In genomic region chr17:33953961-33954565, GRCm38 (mm10) we compare ENCODE assay signal across 9 mouse cellular contexts. TPM values are rescaled to one million over a fixed set of nuclear protein-coding genes. Genes with fewer than 3 reads are reported as not detected.
DNase-seq lines count a peak whose midpoint lies in the region; ATAC-seq and TF ChIP-seq lines count a peak whose summit lies in the region.
"Had no signal": no experiment of that assay in that cellular context is flagged by ENCODE, and none has a peak within 500 bp of the region (broad histone marks: within the 10 kb centered on the region; RNA-seq: fewer than 3 reads in every experiment).

No protein-coding gene starts in this region.

- H3K4me1 ChIP-seq in heart, embryonic 12.5 days (replicated peaks): peaks cover 56% of the 10 kb centered on the region
- H3K4me1 ChIP-seq in G1E (ENCODE audit: insufficient read depth, low read depth, low read length): peaks cover 64% of the 10 kb centered on the region
- peaks cover 52% of the 10 kb centered on the region for H3K4me1 ChIP-seq in heart, embryonic 16.5 days (ENCODE audit: control insufficient read depth, insufficient read depth, low read length)
- peaks cover 42% of the 10 kb centered on the region for H3K4me1 ChIP-seq in liver, postnatal 0 days (ENCODE audit: insufficient read depth)
- peaks cover 13% of the 10 kb centered on the region for H3K4me1 ChIP-seq in cerebellum, adult 2 months (ENCODE audit: control insufficient read depth, insufficient read depth, low read length)

- DNase-seq in heart, adult 18-20 months: no peak
- DNase-seq in G1E (ENCODE audit: low spot score): no peak
- peak; percentile 80 for DNase-seq in liver, postnatal 0 days
- no peak for DNase-seq in cerebellum, adult 2 months
- no peak for DNase-seq in thymus, postnatal 25 days
- DNase-seq in ovary, postnatal 14 days (ENCODE audit: low spot score): no peak

- no peak for TF ChIP-seq POLR2A in cerebellum, adult 2 months (IDR thresholded peaks at IDR 0.05; ENCODE audit: borderline replicate concordance, insufficient read depth, low read length)

- H3K27me3 ChIP-seq in heart, embryonic 12.5 days (replicated peaks): no peaks in the 10 kb centered on the region
- no peaks in the 10 kb centered on the region for H3K27me3 ChIP-seq in G1E (ENCODE audit: insufficient read depth, low read length)
- H3K27me3 ChIP-seq in heart, embryonic 16.5 days (ENCODE audit: control insufficient read depth, insufficient read depth, low read length): no peaks in the 10 kb centered on the region
- no peaks in the 10 kb centered on the region for H3K27me3 ChIP-seq in liver, postnatal 0 days (ENCODE audit: insufficient read depth, low read length)
- no peaks in the 10 kb centered on the region for H3K27me3 ChIP-seq in cerebellum, adult 2 months (ENCODE audit: control insufficient read depth, insufficient read depth, low read length)
- H3K27me3 ChIP-seq: Patski had no signal

- WGBS in heart, embryonic 12.5 days: 35% methylated on average over 5 of the region's 5 CpGs
- WGBS in heart, embryonic 16.5 days: 39% methylated on average over 5 of the region's 5 CpGs
- WGBS in liver, postnatal 0 days (ENCODE audit: insufficient replicate concordance): 24% methylated on average over 5 of the region's 5 CpGs
- 33% methylated on average over 5 of the region's 5 CpGs for WGBS in cerebellum, adult 2 months

- peaks cover 54% of the 10 kb centered on the region for H3K36me3 ChIP-seq in heart, embryonic 12.5 days
- peaks cover 81% of the 10 kb centered on the region for H3K36me3 ChIP-seq in G1E (replicated peaks)
- peaks cover 30% of the 10 kb centered on the region for H3K36me3 ChIP-seq in heart, embryonic 16.5 days (ENCODE audit: control insufficient read depth, insufficient read depth)
- peaks cover 38% of the 10 kb centered on the region for H3K36me3 ChIP-seq in liver, postnatal 0 days (replicated peaks; ENCODE audit: insufficient read depth, low read length)

- 0 out of 2 replicates have a peak overlapping the region, but pooled peaks have one; percentile 19 for H3K27ac ChIP-seq in heart, embryonic 12.5 days (ENCODE audit: poor library complexity, severe bottlenecking)
- H3K27ac ChIP-seq in heart, embryonic 16.5 days (ENCODE audit: low read length): no peak overlapping the region; the same call in 1 of the 2 replicates
- peak overlapping the region; percentile 93 for H3K27ac ChIP-seq in liver, postnatal 0 days (ENCODE audit: low read depth)
- no peak overlapping the region for H3K27ac ChIP-seq in cerebellum, adult 2 months (ENCODE audit: insufficient read depth, low read length)

- no peak for TF ChIP-seq CTCF in G1E (IDR thresholded peaks at IDR 0.05; ENCODE audit: low read depth, low read length)
- no peak for TF ChIP-seq CTCF in liver, postnatal 0 days (IDR thresholded peaks at IDR 0.05; ENCODE audit: low read depth)
- no peak for TF ChIP-seq CTCF in cerebellum, adult 2 months (IDR thresholded peaks at IDR 0.05; ENCODE audit: borderline replicate concordance, insufficient read depth, low read depth, low read length)

- no peaks in the 10 kb centered on the region for H3K9me3 ChIP-seq in heart, embryonic 12.5 days (replicated peaks)
- H3K9me3 ChIP-seq in G1E (replicated peaks): no peaks in the 10 kb centered on the region
- no peaks in the 10 kb centered on the region for H3K9me3 ChIP-seq in heart, embryonic 16.5 days (replicated peaks; ENCODE audit: control insufficient read depth, low read length)
- no peaks in the 10 kb centered on the region for H3K9me3 ChIP-seq in liver, postnatal 0 days (ENCODE audit: low read length)

- peak overlapping the region; percentile 89 for H3K4me3 ChIP-seq in heart, embryonic 12.5 days
- H3K4me3 ChIP-seq in G1E (ENCODE audit: low read depth, low read length): peak overlapping the region; percentile 93
- H3K4me3 ChIP-seq in heart, embryonic 16.5 days (ENCODE audit: low read length): peak overlapping the region; percentile 99
- H3K4me3 ChIP-seq in liver, postnatal 0 days (ENCODE audit: low read depth, low read length): peak overlapping the region; percentile 83
- H3K4me3 ChIP-seq in cerebellum, adult 2 months (replicated peaks; ENCODE audit: insufficient read depth, low read depth, low read length): no peak overlapping the region

- no peak for TF ChIP-seq EP300 in liver, postnatal 0 days (IDR thresholded peaks at IDR 0.05; ENCODE audit: low read depth)

- no peak for ATAC-seq in heart, embryonic 12.5 days (ENCODE audit: insufficient number of reproducible peaks, low FRiP score)
- ATAC-seq in G1E (ENCODE audit: extremely low read depth, insufficient number of reproducible peaks, low FRiP score, poor library complexity, severe bottlenecking): no peak
- no peak for ATAC-seq in heart, embryonic 16.5 days (replicated peaks; ENCODE audit: extremely low read depth, insufficient read depth, low FRiP score)
- no peak for ATAC-seq in liver, postnatal 0 days
- ATAC-seq: Patski had no signal

- peak overlapping the region; percentile 97 for H3K9ac ChIP-seq in heart, embryonic 12.5 days
- peak overlapping the region; percentile 99 for H3K9ac ChIP-seq in heart, embryonic 16.5 days (ENCODE audit: low read length)
- peak overlapping the region; percentile 92 for H3K9ac ChIP-seq in liver, postnatal 0 days (replicated peaks)

- H3K4me2 ChIP-seq in heart, embryonic 12.5 days: peak overlapping the region; percentile 96
- peak overlapping the region; percentile 92 for H3K4me2 ChIP-seq in heart, embryonic 16.5 days (ENCODE audit: low read depth, low read length)
- H3K4me2 ChIP-seq in liver, postnatal 0 days (ENCODE audit: low read depth, low read length): peak overlapping the region; percentile 96

RNA-seq across cellular contexts. Expression of gene Vps52, which starts 1.5 kb away (rescaled TPM):
- 43.0 and 43.9 TPM in 2 replicates for polyA plus RNA-seq in heart, embryonic 12.5 days (2016; fragmentation: Nextera tagmentation; extraction: Ambion mirVana)
- total RNA-seq in heart, adult 18-20 months (2021): 10 to 100 TPM; 36.8 to 39.7 TPM
- 30.0 and 34.1 TPM in 2 replicates for total RNA-seq in G1E (2014; fragmentation: Nextera tagmentation)
- 18.5 and 19.8 TPM in 2 replicates for total RNA-seq in G1E (2017)
- 45.6 and 48.9 TPM in 2 replicates for polyA plus RNA-seq in G1E (2012)
- polyA plus RNA-seq in heart, embryonic 16.5 days (2015; fragmentation: Nextera tagmentation; extraction: Ambion mirVana): 39.7 and 42.5 TPM in 2 replicates
- 12.5 and 13.4 TPM in 2 replicates for polyA plus RNA-seq in liver, postnatal 0 days (2015; fragmentation: Nextera tagmentation; extraction: Ambion mirVana)
- 73.5 and 77.0 TPM in 2 replicates for polyA plus RNA-seq in cerebellum, adult 2 months (2012; rRNA removed)

RNA-seq across cellular contexts. Expression of gene Rps18, which starts 1.7 kb away (rescaled TPM):
- 850 and 856 TPM in 2 replicates for polyA plus RNA-seq in heart, embryonic 12.5 days (2016; fragmentation: Nextera tagmentation; extraction: Ambion mirVana)
- 100 to 1,000 TPM; 419 to 435 TPM for total RNA-seq in heart, adult 18-20 months (2021)
- total RNA-seq in G1E (2014; fragmentation: Nextera tagmentation) (2,195 and 2,298 TPM in 2 replicates), G1E (2017) (1,704 and 1,830 TPM in 2 replicates)
- polyA plus RNA-seq in G1E (2012): 739 and 1,633 TPM in 2 replicates
- 873 and 901 TPM in 2 replicates for polyA plus RNA-seq in heart, embryonic 16.5 days (2015; fragmentation: Nextera tagmentation; extraction: Ambion mirVana)
- 1,510 and 1,549 TPM in 2 replicates for polyA plus RNA-seq in liver, postnatal 0 days (2015; fragmentation: Nextera tagmentation; extraction: Ambion mirVana)
- polyA plus RNA-seq in cerebellum, adult 2 months (2012; rRNA removed): 283 and 320 TPM in 2 replicates

RNA-seq across cellular contexts. Expression of gene B3galt4, which starts 2.8 kb away (rescaled TPM):
- 7.2 and 7.4 TPM in 2 replicates for polyA plus RNA-seq in heart, embryonic 12.5 days (2016; fragmentation: Nextera tagmentation; extraction: Ambion mirVana)
- 1 to 10 TPM; 1.3 to 1.8 TPM for total RNA-seq in heart, adult 18-20 months (2021)
- 1.7 and 1.9 TPM in 2 replicates for total RNA-seq in G1E (2014; fragmentation: Nextera tagmentation)
- 3.0 and 3.6 TPM in 2 replicates for total RNA-seq in G1E (2017)
- 10.9 and 13.5 TPM in 2 replicates for polyA plus RNA-seq in G1E (2012)
- polyA plus RNA-seq in heart, embryonic 16.5 days (2015; fragmentation: Nextera tagmentation; extraction: Ambion mirVana): 5.7 and 5.8 TPM in 2 replicates
- 2.2 and 2.4 TPM in 2 replicates for polyA plus RNA-seq in liver, postnatal 0 days (2015; fragmentation: Nextera tagmentation; extraction: Ambion mirVana)
- polyA plus RNA-seq in cerebellum, adult 2 months (2012; rRNA removed): 8.4 and 8.6 TPM in 2 replicates

RNA-seq across cellular contexts. Expression of gene Wdr46, which starts 13.6 kb away (rescaled TPM):
- 25.3 and 26.5 TPM in 2 replicates for polyA plus RNA-seq in heart, embryonic 12.5 days (2016; fragmentation: Nextera tagmentation; extraction: Ambion mirVana)
- 10 to 100 TPM; 10.3 to 10.9 TPM for total RNA-seq in heart, adult 18-20 months (2021)
- total RNA-seq in G1E (2014; fragmentation: Nextera tagmentation) (29.6 and 34.2 TPM in 2 replicates), G1E (2017) (30.7 and 31.1 TPM in 2 replicates)
- polyA plus RNA-seq in G1E (2012): 72.2 and 83.2 TPM in 2 replicates
- 19.3 and 20.5 TPM in 2 replicates for polyA plus RNA-seq in heart, embryonic 16.5 days (2015; fragmentation: Nextera tagmentation; extraction: Ambion mirVana)
- 12.7 and 12.8 TPM in 2 replicates for polyA plus RNA-seq in liver, postnatal 0 days (2015; fragmentation: Nextera tagmentation; extraction: Ambion mirVana)
- 13.3 and 14.0 TPM in 2 replicates for polyA plus RNA-seq in cerebellum, adult 2 months (2012; rRNA removed)

RNA-seq across cellular contexts. Expression of gene Pfdn6, which starts 13.9 kb away (rescaled TPM):
- 127 and 129 TPM in 2 replicates for polyA plus RNA-seq in heart, embryonic 12.5 days (2016; fragmentation: Nextera tagmentation; extraction: Ambion mirVana)
- 10 to 100 TPM; 69.9 to 76.1 TPM for total RNA-seq in heart, adult 18-20 months (2021)
- total RNA-seq in G1E (2014; fragmentation: Nextera tagmentation) (63.5 and 75.3 TPM in 2 replicates), G1E (2017) (133 and 141 TPM in 2 replicates)
- 347 and 373 TPM in 2 replicates for polyA plus RNA-seq in G1E (2012)
- polyA plus RNA-seq in heart, embryonic 16.5 days (2015; fragmentation: Nextera tagmentation; extraction: Ambion mirVana): 125 and 133 TPM in 2 replicates
- 82.2 and 85.5 TPM in 2 replicates for polyA plus RNA-seq in liver, postnatal 0 days (2015; fragmentation: Nextera tagmentation; extraction: Ambion mirVana)
- polyA plus RNA-seq in cerebellum, adult 2 months (2012; rRNA removed): 117 and 135 TPM in 2 replicates

Comparison
In these comparisons a context has a peak if more than half of its experiments do, and no peak if none do; other contexts are left out.
1. H3K27ac ChIP-seq: peak in heart, embryonic 12.5 days (single experiment) and liver, postnatal 0 days (single experiment); none in heart, embryonic 16.5 days (single experiment) and cerebellum, adult 2 months (single experiment).
2. Peak in every context shown above with its lines, with median percentiles within 50 percentile points of each other: H3K4me2 ChIP-seq and H3K9ac ChIP-seq.